Mouse (Mus musculus): ENCODE results near the gene Cdh3. TPM values are rescaled to one million over a fixed set of nuclear protein-coding genes. Genes with fewer than 3 reads are reported as not detected.

The Cdh3 gene
- polyA plus RNA-seq, 1 experiment: 1.3 TPM

DNA sequence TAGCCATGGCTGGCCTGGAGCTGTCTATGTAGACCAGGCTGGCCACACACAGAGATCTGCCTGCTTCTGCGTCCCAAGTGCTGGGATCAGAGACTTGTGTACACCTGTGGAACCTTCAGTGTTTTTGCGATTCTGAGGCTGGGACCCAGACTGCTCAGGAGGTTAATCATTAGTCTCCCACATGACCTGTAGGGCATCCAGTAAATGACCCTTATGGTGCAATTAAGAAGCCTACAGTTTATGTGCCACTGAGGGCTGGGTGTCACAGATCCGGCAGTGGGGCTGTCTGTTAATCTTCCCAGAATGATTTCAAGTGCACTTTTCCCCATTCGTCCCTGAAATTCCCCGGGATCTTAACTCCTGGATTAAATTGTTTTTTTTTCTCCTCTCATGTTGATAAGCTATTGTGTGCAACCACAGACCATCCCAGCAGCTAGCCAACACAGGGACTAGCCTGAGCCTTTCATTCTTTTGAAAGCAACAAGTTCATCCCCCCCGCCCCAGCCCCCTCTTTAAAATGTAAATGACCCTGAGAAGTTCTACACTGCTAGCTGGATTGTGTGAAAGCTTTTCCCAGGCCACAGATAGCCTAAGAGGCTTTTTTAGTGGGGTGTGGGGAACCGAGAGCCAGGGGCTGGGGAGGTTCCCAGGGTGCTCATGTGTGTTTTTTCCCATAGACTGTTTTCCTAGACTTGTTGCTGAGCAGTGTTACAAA lies 88.7 kb downstream of the Cdh3 start:
- no peak for DNase-seq (ENCODE audit: low read depth, low spot score)
- 43% methylated on average over 7 of the region's 7 CpGs for WGBS

- WGBS: 1% methylated on average over 53 of the region's 53 CpGs
- no peak for DNase-seq (ENCODE audit: low read depth, low spot score)
Observed at GRCm38 (mm10) chr8:106603131-106603819, 92.6 kb downstream of the Cdh3 start, which contains the start of gene Cdh1. TSS of gene Cdh1 (plus strand) at chr8:106603351.

GRCm38 (mm10) chr8:106603933-106604332 lies 93.2 kb downstream of the Cdh3 start:
- no peak for DNase-seq (ENCODE audit: low read depth, low spot score)
- 1% methylated on average over 19 of the region's 19 CpGs for WGBS

DNA sequence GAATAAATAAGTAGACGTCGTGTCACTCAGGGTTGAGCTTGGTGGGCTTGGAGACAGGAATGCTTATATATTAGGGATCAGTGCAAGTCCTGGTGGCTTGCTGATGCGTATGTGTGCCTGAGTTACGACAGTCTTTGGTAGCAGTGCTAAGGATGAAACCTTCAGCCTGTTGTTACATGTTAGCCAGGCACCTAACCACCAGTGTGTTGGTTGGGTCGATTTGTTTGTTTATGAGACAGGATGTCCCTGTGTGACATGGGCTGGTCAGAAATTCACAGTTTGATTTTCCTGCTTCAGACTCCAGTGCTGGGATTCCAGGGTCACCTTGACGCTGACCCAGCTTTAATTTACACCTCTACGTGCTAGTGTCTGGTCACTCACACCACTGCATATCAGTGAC lies 95.0 kb downstream of the Cdh3 start:
- WGBS: 31% methylated on average over 7 of the region's 7 CpGs

DNA sequence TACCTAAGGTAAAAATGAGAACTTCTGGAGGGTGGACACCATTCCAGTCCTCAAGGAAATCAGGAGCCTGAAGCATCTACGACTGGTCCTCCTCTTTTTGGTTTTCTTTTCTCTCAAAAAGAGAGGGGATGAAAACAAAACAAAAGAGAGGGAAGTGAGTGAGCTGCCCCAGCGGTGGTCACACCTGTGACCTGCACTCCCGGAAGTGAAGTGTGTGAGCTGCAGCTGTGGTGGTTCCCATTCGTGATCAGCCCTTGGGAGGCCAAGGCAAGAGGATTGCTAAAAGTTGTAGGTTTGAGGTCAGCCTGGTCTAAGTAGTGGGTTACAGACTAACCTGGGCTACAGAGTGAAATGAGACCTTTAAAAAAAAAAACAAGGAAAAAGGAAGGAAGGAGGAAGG lies 95.4 kb downstream of the Cdh3 start:
- WGBS: 19% methylated on average over 4 of the region's 4 CpGs
- DNase-seq (ENCODE audit: low read depth, low spot score): no peak

More for the DNA sequence above, 95.0 kb downstream of the Cdh3 start:
- DNase-seq (ENCODE audit: low read depth, low spot score): no peak

DNA sequence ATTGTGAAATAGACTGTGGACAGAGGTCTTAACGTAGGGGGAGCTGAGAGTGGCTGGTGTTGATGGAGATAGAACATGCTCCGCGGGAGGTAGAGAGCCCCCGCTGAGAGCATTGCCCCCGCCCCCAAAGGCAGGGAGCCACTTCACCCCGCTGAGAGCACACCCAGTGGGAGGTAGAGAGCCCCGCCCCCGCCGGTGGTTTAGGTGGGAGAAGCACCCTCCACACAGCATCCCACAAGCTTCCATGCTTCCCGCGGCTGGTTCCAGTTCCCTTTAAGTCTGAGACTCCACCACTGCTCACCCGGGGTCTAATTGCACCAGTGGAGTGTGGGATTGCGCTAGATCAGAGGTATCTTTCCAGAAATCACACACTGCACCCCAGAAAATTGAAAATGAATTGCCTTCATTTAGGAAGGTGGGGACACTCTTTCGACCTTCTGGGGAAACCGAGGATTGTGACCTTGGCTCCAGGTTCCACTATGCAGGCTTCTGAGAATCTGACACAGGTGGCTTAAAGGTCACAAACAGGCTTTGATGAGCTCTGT lies 96.0 kb downstream of the Cdh3 start:
- no peak for DNase-seq (ENCODE audit: low read depth, low spot score)
- WGBS: 17% methylated on average over 15 of the region's 15 CpGs

Other genes starting within 250 kb of the Cdh3 start
- gene Smpd3, start 172.9 kb upstream of the Cdh3 start, polyA plus RNA-seq (2012; rRNA removed): 54.3 and 81.6 TPM in 2 replicates
- 1.4 and 1.7 TPM in 2 replicates for gene Zfp90, start 95.6 kb upstream of the Cdh3 start, polyA plus RNA-seq (2012; rRNA removed)
- not detected in 2 replicates for gene 6030452D12Rik, start 10.4 kb upstream of the Cdh3 start, polyA plus RNA-seq (2012; rRNA removed)
- gene Gm10073, start 62.6 kb downstream of the Cdh3 start, polyA plus RNA-seq (2012; rRNA removed): 106 and 113 TPM in 2 replicates
- gene Cdh1, start 92.5 kb downstream of the Cdh3 start, polyA plus RNA-seq (2012; rRNA removed): 167 and 291 TPM in 2 replicates
- 1.8 and 2.8 TPM in 2 replicates for gene Tango6, start 172.2 kb downstream of the Cdh3 start, polyA plus RNA-seq (2012; rRNA removed)

Data from large intestine, adult 2 months (tissue).